Mouse (Mus musculus) CH12.LX (cell line): Measurements from ENCODE around the gene Asb13.

Source experiments
- CTCF ChIP-seq, 2 experiments: IDR thresholded peaks in 1 of 2; conservative IDR thresholded peaks in 1 of 2; 2 replicates each; pipeline ENCODE4 v1.5.1; 2011 to 2012; ENCODE audit warnings: low read depth in 2 of 2, low read length in 2 of 2, improper control_type of control experiment in 1 of 2, inconsistent platforms in 1 of 2, mild to moderate bottlenecking in 1 of 2, moderate library complexity in 1 of 2
- MAZ ChIP-seq: IDR thresholded peaks from 2 replicates; pipeline ENCODE4 v1.6.1; 2012; ENCODE audit warnings: low read depth, mild to moderate bottlenecking, inconsistent platforms, low read length, improper control_type of control experiment, moderate library complexity
- POLR2A ChIP-seq: IDR thresholded peaks from 2 replicates; pipeline ENCODE4 v1.6.1; 2011; ENCODE audit warnings: low read depth, mild to moderate bottlenecking, improper control_type of control experiment, low read length
- USF1 ChIP-seq: IDR thresholded peaks from 2 replicates; pipeline ENCODE4 v1.6.1; 2014; ENCODE audit warnings: low read depth, mild to moderate bottlenecking, inconsistent platforms, low read length, improper control_type of control experiment

DNA sequence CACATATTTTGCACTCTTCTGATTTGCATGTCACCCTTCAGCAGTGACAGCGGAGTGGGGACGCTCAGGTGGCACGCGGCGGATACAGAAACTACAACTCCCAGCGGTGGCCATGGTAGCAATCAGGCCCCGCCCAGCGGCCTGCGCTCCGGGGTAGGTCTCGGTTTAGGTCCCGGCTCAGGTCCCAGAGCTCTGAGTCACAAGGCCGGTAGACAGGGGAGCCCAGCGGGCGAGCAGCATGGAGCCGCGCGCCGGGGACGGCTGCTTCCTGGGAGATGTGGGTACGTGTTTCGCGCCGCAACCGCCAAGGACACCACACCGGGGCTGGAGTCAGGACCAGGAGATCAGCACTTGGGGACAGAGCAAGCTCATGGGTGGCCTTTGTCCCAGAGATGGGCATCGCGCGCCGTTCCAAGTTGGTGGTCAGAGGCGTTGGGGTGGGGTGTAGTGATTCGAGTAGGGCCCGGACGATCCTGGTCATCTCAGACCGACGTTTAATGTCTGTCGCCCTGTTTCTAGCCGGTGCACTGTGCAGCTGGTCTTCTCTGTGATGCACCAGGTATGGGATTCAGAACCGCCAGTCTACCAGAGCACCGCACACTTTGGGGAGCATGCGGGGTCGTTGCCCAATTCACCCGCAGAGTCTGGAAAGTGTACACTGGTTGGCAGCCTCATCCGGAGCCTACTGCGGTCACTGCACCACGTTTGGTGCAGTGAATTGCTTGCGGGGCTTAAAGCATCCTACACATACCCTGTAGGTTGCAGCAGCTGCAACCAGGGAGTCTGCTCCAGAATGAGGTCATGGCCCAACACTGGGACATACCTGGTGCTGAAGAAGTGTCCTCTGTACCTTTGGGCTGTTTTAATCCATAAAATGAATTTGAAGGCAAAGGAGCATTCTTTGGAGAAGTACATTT, at the start of gene Asb13:
- no peak; the same call in 1 of the 2 replicates for TF ChIP-seq USF1
- no peak for TF ChIP-seq CTCF (conservative IDR thresholded peaks at IDR 0.05 in 1 of 2, IDR thresholded peaks at IDR 0.05 in 1 of 2; ENCODE audit: low read depth in 2 of 2, low read length in 2 of 2)
- TF ChIP-seq MAZ: peak; percentile 55; the same call in 1 of the 2 replicates
- TF ChIP-seq POLR2A: peak; percentile 64
